Mouse (Mus musculus) layer of hippocampus, postnatal 36 days (tissue): ENCODE results near the gene Gm28036. TPM values are rescaled to one million over a fixed set of nuclear protein-coding genes. Genes with fewer than 3 reads are reported as not detected.

Source experiments
- DNase-seq, 2 experiments: peaks; one replicate each; pipeline ENCODE4 v3.0.0; 2022
- total RNA-seq, 2 experiments: library from RNA; stranded (reverse); gene quantifications; 2 replicates each; pipeline ENCODE4 v1.2.3; 2021

Gene Gm28036
- total RNA-seq, 2 experiments from 2014 or later, result 23.6 to 23.8 TPM

GRCm38 (mm10) chr2:156080391-156080790 is 46.5 kb downstream of the Gm28036 start:
- DNase-seq, result no peak

GRCm38 (mm10) chr2:156079674-156080073 is 47.2 kb downstream of the Gm28036 start:
- no peak for DNase-seq

- DNase-seq, result no peak
Observed at GRCm38 (mm10) chr2:156079183-156079560, 47.7 kb downstream of the Gm28036 start.

GRCm38 (mm10) chr2:156078421-156079182 is 48.3 kb downstream of the Gm28036 start:
- DNase-seq, result no peak

- DNase-seq, result no peak
Observed at GRCm38 (mm10) chr2:156077461-156077860, 49.4 kb downstream of the Gm28036 start.

GRCm38 (mm10) chr2:156073725-156074124 is 53.2 kb downstream of the Gm28036 start:
- no peak for DNase-seq

- DNase-seq, result no peak
Observed at GRCm38 (mm10) chr2:156071236-156071635, 55.7 kb downstream of the Gm28036 start.

- no peak for DNase-seq
Observed at GRCm38 (mm10) chr2:156067916-156068315, 59.0 kb downstream of the Gm28036 start.

- no peak for DNase-seq
Observed at GRCm38 (mm10) chr2:156066126-156066525, 60.8 kb downstream of the Gm28036 start.

- peak; percentile 50 to 56 for DNase-seq
Observed at GRCm38 (mm10) chr2:156065099-156066041, 61.5 kb downstream of the Gm28036 start, which contains the start of gene Spag4. TSS of gene Spag4 (plus strand) at chr2:156065175.

GRCm38 (mm10) chr2:156052816-156053215 is 74.1 kb downstream of the Gm28036 start, which contains the start of gene Fer1l4:
TSS of gene Fer1l4 (minus strand) at chr2:156052947.
- DNase-seq, result no peak

GRCm38 (mm10) chr2:156047929-156048328 is 79.0 kb downstream of the Gm28036 start:
- no peak for DNase-seq

- no peak for DNase-seq
Observed at GRCm38 (mm10) chr2:156042903-156043302, 84.0 kb downstream of the Gm28036 start.

- DNase-seq, result no peak
Observed at GRCm38 (mm10) chr2:156039390-156039789, 87.5 kb downstream of the Gm28036 start.

- DNase-seq, result no peak
Observed at GRCm38 (mm10) chr2:156025482-156025881, 101.4 kb downstream of the Gm28036 start.

Other genes with a start within 250 kb of the Gm28036 start
- gene Uqcc1, start 196.8 kb downstream of the Gm28036 start, total RNA-seq, result 10 to 100 TPM; 76.9 to 81.8 TPM
- gene Gm15557, start 186.4 kb downstream of the Gm28036 start, total RNA-seq, result not detected
- not detected for gene Gdf5, start 181.7 kb downstream of the Gm28036 start, total RNA-seq
- gene Cep250, start 170.6 kb downstream of the Gm28036 start, total RNA-seq, result 10 to 100 TPM; 20.1 to 21.5 TPM
- gene 6430550D23Rik, start 119.1 kb downstream of the Gm28036 start, total RNA-seq, result 1 to 10 TPM; 1.6 to 2.0 TPM
- 100 to 1,000 TPM; 181 to 202 TPM for gene Ergic3, start 119.0 kb downstream of the Gm28036 start, total RNA-seq
- not detected for gene Fer1l4, start 74.1 kb downstream of the Gm28036 start, total RNA-seq
- 1 to 10 TPM; 3.0 to 3.4 TPM for gene Spag4, start 61.9 kb downstream of the Gm28036 start, total RNA-seq
- gene Cpne1, start 15.1 kb downstream of the Gm28036 start, total RNA-seq, result 10 to 100 TPM; 25.0 to 26.6 TPM
- 10 to 100 TPM; 23.3 to 30.5 TPM for gene Rbm12, start 15.1 kb downstream of the Gm28036 start, total RNA-seq
- gene Romo1, start 16.9 kb upstream of the Gm28036 start, total RNA-seq, result 100 to 1,000 TPM; 159 to 179 TPM
- 10 to 100 TPM; 41.5 to 45.7 TPM for gene Nfs1, start 17.1 kb upstream of the Gm28036 start, total RNA-seq
- gene Rbm39, start 53.1 kb upstream of the Gm28036 start, total RNA-seq, result 100 to 1,000 TPM; 318 to 371 TPM
- 100 to 1,000 TPM in 1 of 2 experiments, 10 to 100 TPM in 1; 94.5 to 101 TPM for gene Phf20, start 69.4 kb upstream of the Gm28036 start, total RNA-seq
- gene Cnbd2, start 185.2 kb upstream of the Gm28036 start, total RNA-seq, result 1 to 10 TPM; 3.9 to 5.7 TPM
- 10 to 100 TPM; 89.5 to 94.7 TPM for gene Scand1, start 185.6 kb upstream of the Gm28036 start, total RNA-seq